Mouse (Mus musculus) hindbrain, embryonic 11.5 days (tissue): Measurements from ENCODE around the gene Pou2f2. TPM values are rescaled to one million over a fixed set of nuclear protein-coding genes. Genes with fewer than 3 reads are reported as not detected.

Source experiments
- ATAC-seq: fragments of 200-750 bp; cut with Nextera tagmentation; 2 replicates; pipeline ENCODE4 v1.8.0; 2017; ENCODE audit warnings: mild to moderate bottlenecking, moderate TSS enrichment, moderate library complexity; ENCODE audit not compliant: low FRiP score
- DNase-seq: peaks from one replicate; pipeline ENCODE4 v3.0.0-alpha.2; 2015; ENCODE audit warnings: low spot score
- H3K27ac ChIP-seq: fragments of 300-500 bp; sonication (generic); 2 replicates; pipeline ENCODE4 v1.5.1; 2014; ENCODE audit warnings: mild to moderate bottlenecking, low read depth, low read length
- H3K27me3 ChIP-seq: fragments of 300-500 bp; sonication (generic); 2 replicates; pipeline ENCODE4 v1.6.1; 2014; ENCODE audit warnings: mild to moderate bottlenecking, low read length, moderate library complexity, mixed read lengths; ENCODE audit not compliant: control insufficient read depth, insufficient read depth
- H3K36me3 ChIP-seq: fragments of 300-500 bp; sonication (generic); 2 replicates; pipeline ENCODE4 v1.6.1; 2014; ENCODE audit warnings: mild to moderate bottlenecking, low read length, moderate library complexity, mixed read lengths; ENCODE audit not compliant: control insufficient read depth, insufficient read depth
- H3K4me1 ChIP-seq: fragments of 300-500 bp; sonication (generic); replicated peaks from 2 replicates; pipeline ENCODE4 v1.6.1; 2014; ENCODE audit warnings: low read length, mixed read lengths; ENCODE audit not compliant: control insufficient read depth, insufficient read depth
- H3K4me2 ChIP-seq: fragments of 300-500 bp; sonication (generic); replicated peaks from 2 replicates; pipeline ENCODE4 v1.6.1; 2014; ENCODE audit warnings: mild to moderate bottlenecking, low read depth, low read length
- H3K4me3 ChIP-seq: fragments of 300-500 bp; sonication (generic); 2 replicates; pipeline ENCODE4 v1.5.1; 2014; ENCODE audit warnings: low read depth, low read length
- H3K9ac ChIP-seq: fragments of 300-500 bp; sonication (generic); 2 replicates; pipeline ENCODE4 v1.6.1; 2014; ENCODE audit warnings: low read depth, low read length
- H3K9me3 ChIP-seq: fragments of 300-500 bp; sonication (generic); 2 replicates; pipeline ENCODE4 v1.6.1; 2016; ENCODE audit warnings: low read length; ENCODE audit not compliant: control insufficient read depth
- WGBS: fragments of 180-500 bp; shearing (Covaris S2); extraction: QIAGEN DNeasy Blood & Tissue Kit; methylation state at CpG from one replicate; pipeline ENCODE4 v1.1.7; 2014; 5-methylcytosine and 5-hydroxymethylcytosine counted together
- polyA plus RNA-seq: library from polyadenylated mRNA; unstranded; fragments of >200 nt; fragmentation: Nextera tagmentation; extraction: Ambion mirVana; gene quantifications from 2 replicates; pipeline ENCODE4 v1.2.1, GENCODE M21; 2014

The Pou2f2 gene
- polyA plus RNA-seq, 1 experiment from 2014 or later: 51.9 TPM

- ATAC-seq: peak; percentile 47
- H3K27ac ChIP-seq: peak overlapping the region; percentile 18; the same call in 1 of the 2 replicates
These were observed 92.1 kb downstream of the Pou2f2 start for GRCm38 (mm10) chr7:25087256-25087912.

GRCm38 (mm10) chr7:25086656-25087055, 92.9 kb downstream of the Pou2f2 start:
- no peak for DNase-seq
- Histone ChIP-seq H3K4me2 (no peak overlapping the region), H3K36me3 (peaks cover 14% of the 10 kb centered on the region; the same call in 1 of the 2 replicates), H3K27ac (no peak overlapping the region), H3K9me3 (no peaks in the 10 kb centered on the region), H3K4me1 (peaks cover 6% of the 10 kb centered on the region; the same call in 1 of the 2 replicates), H3K9ac (no peak overlapping the region), H3K4me3 (no peak overlapping the region), H3K27me3 (no peaks in the 10 kb centered on the region)
- 59% methylated on average over 3 of the region's 3 CpGs for WGBS
- ATAC-seq: no peak

More at GRCm38 (mm10) chr7:25087256-25087912, 92.1 kb downstream of the Pou2f2 start:
- Histone ChIP-seq H3K9me3 (no peaks in the 10 kb centered on the region), H3K36me3 (peaks cover 9% of the 10 kb centered on the region; the same call in 1 of the 2 replicates), H3K4me3 (no peak overlapping the region), H3K27me3 (no peaks in the 10 kb centered on the region), H3K4me2 (no peak overlapping the region), H3K4me1 (peaks cover 6% of the 10 kb centered on the region; the same call in 1 of the 2 replicates), H3K9ac (no peak overlapping the region)
- DNase-seq: peak; percentile 39
- WGBS: 47% methylated on average over 10 of the region's 10 CpGs

DNA sequence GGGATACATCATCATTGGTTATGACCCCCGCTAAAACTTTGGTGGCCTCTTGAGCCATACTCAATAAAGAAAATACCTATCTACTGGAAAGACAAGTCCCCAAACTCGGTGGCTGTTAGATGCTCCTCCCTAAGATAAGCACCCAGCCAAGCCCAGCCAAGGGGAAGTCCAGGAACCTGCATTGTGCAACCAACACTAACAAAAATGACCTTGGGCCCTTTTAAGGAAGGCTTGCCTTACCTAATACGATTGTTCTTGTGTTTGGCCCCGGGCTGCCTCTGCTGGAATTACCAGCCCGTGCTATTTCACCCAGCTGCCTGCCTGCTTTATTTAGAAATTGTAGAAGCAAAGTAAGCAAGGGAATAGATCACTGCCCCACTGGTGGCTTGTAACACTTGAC, 94.9 kb downstream of the Pou2f2 start:
- no peak overlapping the region for H3K27ac ChIP-seq
- H3K9me3 ChIP-seq: no peaks in the 10 kb centered on the region
- no peak overlapping the region for H3K9ac ChIP-seq
- WGBS: 92% methylated on average over 5 of the region's 5 CpGs
- no peak overlapping the region for H3K4me3 ChIP-seq
- DNase-seq (no peak), ATAC-seq (no peak)
- peaks cover 5% of the 10 kb centered on the region; the same call in 1 of the 2 replicates for H3K4me1 ChIP-seq
- H3K36me3 ChIP-seq: peaks cover 24% of the 10 kb centered on the region
- H3K4me2 ChIP-seq: no peak overlapping the region
- no peaks in the 10 kb centered on the region for H3K27me3 ChIP-seq

GRCm38 (mm10) chr7:25082510-25082909, 97.0 kb downstream of the Pou2f2 start:
- Histone ChIP-seq H3K4me2 (no peak overlapping the region), H3K9me3 (no peaks in the 10 kb centered on the region), H3K4me1 (peaks cover 7% of the 10 kb centered on the region), H3K27me3 (no peaks in the 10 kb centered on the region), H3K36me3 (peaks cover 27% of the 10 kb centered on the region), H3K9ac (no peak overlapping the region), H3K27ac (no peak overlapping the region), H3K4me3 (no peak overlapping the region)
- WGBS: 74% methylated on average over 4 of the region's 4 CpGs
- ATAC-seq (0 out of 2 replicates have a peak, but pooled peaks have one; percentile 13), DNase-seq (peak; percentile 65)

DNA sequence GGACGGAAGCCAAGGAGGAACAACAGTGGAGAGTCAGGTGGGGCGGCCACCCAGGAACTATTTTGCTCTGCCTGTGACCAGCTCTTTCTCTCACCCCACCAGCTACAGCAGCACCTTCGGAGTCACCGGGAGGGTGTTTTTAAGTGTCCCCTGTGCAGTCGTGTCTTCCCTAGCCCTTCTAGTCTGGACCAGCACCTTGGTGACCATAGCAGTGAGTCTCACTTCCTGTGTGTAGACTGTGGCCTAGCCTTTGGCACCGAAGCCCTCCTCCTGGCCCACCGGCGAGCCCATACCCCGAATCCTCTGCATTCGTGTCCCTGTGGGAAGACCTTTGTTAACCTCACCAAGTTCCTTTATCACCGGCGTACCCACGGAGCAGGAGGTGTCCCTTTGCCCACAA, 99.1 kb downstream of the Pou2f2 start:
- ATAC-seq: no peak
- Histone ChIP-seq H3K27me3 (no peaks in the 10 kb centered on the region), H3K4me2 (no peak overlapping the region), H3K36me3 (peaks cover 27% of the 10 kb centered on the region), H3K9me3 (no peaks in the 10 kb centered on the region), H3K4me3 (no peak overlapping the region), H3K4me1 (peaks cover 9% of the 10 kb centered on the region), H3K9ac (no peak overlapping the region), H3K27ac (no peak overlapping the region)
- no peak for DNase-seq
- 94% methylated on average over 13 of the region's 13 CpGs for WGBS

DNA sequence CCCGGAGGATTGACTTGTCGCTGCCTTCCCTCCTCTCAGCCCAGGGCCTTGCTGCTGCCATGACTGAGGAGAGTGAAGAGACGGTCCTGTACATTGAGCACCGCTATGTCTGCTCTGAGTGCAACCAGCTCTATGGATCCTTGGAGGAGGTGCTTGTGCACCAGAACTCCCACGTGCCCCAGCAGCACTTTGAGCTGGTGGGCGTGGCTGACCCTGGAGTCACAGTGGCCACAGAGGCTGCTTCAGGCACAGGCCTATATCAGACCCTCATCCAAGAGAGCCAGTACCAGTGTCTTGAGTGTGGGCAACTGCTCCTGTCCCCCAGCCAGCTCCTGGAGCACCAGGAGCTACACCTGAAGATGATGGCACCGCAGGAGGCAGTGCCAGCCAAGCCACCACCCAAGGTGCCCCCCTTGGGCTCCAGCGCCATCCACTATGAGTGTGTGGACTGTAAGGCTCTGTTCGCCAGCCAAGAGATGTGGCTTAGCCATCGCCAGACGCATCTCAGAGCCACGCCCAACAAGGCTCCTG, 100.0 kb downstream of the Pou2f2 start:
- H3K4me1 ChIP-seq: peaks cover 12% of the 10 kb centered on the region
- H3K27me3 ChIP-seq: no peaks in the 10 kb centered on the region
- no peak overlapping the region for H3K9ac ChIP-seq
- peaks cover 25% of the 10 kb centered on the region for H3K36me3 ChIP-seq
- ATAC-seq (no peak), DNase-seq (no peak)
- WGBS: 84% methylated on average over 12 of the region's 12 CpGs
- H3K4me2 ChIP-seq: no peak overlapping the region
- no peak overlapping the region for H3K27ac ChIP-seq
- no peaks in the 10 kb centered on the region for H3K9me3 ChIP-seq
- H3K4me3 ChIP-seq: peak overlapping the region; percentile 6; the same call in 1 of the 2 replicates

GRCm38 (mm10) chr7:25077414-25077755, 102.1 kb downstream of the Pou2f2 start:
- under 1% methylated on average over 32 of the region's 33 CpGs for WGBS
- Histone ChIP-seq H3K9ac (peak overlapping the region; percentile 96), H3K9me3 (no peaks in the 10 kb centered on the region), H3K4me2 (peak overlapping the region; percentile 76), H3K4me1 (peaks cover 17% of the 10 kb centered on the region), H3K36me3 (peaks cover 17% of the 10 kb centered on the region; the same call in 1 of the 2 replicates), H3K4me3 (peak overlapping the region; percentile 92), H3K27ac (peak overlapping the region; percentile 93), H3K27me3 (no peaks in the 10 kb centered on the region)
- ATAC-seq (peak; percentile 63; the same call in 1 of the 2 replicates), DNase-seq (no peak)

DNA sequence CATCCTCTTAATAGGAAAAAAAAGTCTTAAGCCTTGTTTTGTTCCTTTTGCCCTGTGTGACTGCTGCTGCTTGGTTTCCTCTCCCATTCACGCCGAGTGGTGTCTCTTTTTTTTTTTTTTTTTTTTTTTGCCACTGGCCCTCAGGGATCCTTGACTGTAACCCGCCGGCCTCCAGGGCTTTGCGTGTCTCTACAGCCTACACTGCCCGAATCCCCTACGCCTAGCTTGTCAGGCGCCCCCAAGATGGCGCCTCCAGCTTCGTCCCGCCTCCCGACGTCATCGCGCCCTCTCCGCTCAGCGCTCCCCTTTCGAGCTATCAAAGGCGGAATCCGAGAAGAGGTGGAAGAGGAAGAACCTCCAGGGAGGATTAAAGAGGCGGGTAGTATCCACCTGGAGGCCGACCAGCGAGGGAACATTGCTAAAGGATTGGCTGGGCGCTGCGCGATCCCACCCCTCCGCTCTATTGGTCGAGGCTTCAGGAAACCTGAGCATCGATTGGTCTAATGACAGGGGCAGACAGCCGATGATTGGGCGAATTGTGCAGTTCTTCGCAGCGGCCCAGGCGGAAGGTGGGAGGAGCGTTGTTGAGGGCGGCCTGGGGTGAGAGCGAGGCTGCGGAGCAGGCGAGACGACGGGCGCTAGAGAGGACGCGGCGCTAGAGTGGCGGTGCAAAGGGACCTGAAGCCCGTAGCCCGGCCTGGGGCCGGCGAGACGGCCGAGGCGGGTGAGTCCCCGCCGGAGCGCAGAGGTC, 102.7 kb downstream of the Pou2f2 start:
- WGBS: under 1% methylated on average over 51 of the region's 56 CpGs
- Histone ChIP-seq H3K9ac (peak overlapping the region; percentile 96), H3K4me2 (peak overlapping the region; percentile 76), H3K27ac (peak overlapping the region; percentile 93), H3K4me1 (peaks cover 17% of the 10 kb centered on the region), H3K27me3 (no peaks in the 10 kb centered on the region), H3K36me3 (peaks cover 15% of the 10 kb centered on the region; the same call in 1 of the 2 replicates), H3K9me3 (no peaks in the 10 kb centered on the region), H3K4me3 (peak overlapping the region; percentile 92)
- ATAC-seq (peak; percentile 97), DNase-seq (peak; percentile 94)
